Mouse (Mus musculus) cerebellum, postnatal 36 days (tissue): ENCODE results near the gene Gm8914.
"Not testable (repeated sequence)": the region's sequence is repeated elsewhere in the genome, so short reads cannot be mapped to it uniquely, and the experiment has no call there.

ENCODE experiments used
- DNase-seq, 2 experiments: peaks; one replicate each; pipeline ENCODE4 v3.0.0; 2021 to 2022; ENCODE audit warnings: mixed read lengths in 2 of 2

Gm8914 gene

GRCm38 (mm10) chrX:91479826-91480225 lies at the start of gene Gm8914:
Gene Gm8914, plus strand, starts transcription at chrX:91480126.
- not testable (repeated sequence) for DNase-seq
